Mouse (Mus musculus) heart, embryonic 10.5 days (tissue): ENCODE measurements around the gene Nck1. TPM values are rescaled to one million over a fixed set of nuclear protein-coding genes. Genes with fewer than 3 reads are reported as not detected.

ENCODE experiments used
- DNase-seq: peaks from one replicate; pipeline ENCODE4 v3.0.0-alpha.2; 2017; ENCODE audit warnings: low spot score
- H3K27ac ChIP-seq: fragments of 300-500 bp; sonication (generic); 2 replicates; pipeline ENCODE4 v1.5.1; 2016; ENCODE audit warnings: mild to moderate bottlenecking
- H3K27me3 ChIP-seq: fragments of 300-500 bp; sonication (generic); 2 replicates; pipeline ENCODE4 v1.6.1; 2016; ENCODE audit warnings: mild to moderate bottlenecking; ENCODE audit not compliant: poor library complexity, insufficient read depth, severe bottlenecking
- H3K36me3 ChIP-seq: fragments of 300-500 bp; sonication (generic); 2 replicates; pipeline ENCODE4 v1.6.1; 2016; ENCODE audit warnings: mild to moderate bottlenecking, moderate library complexity
- H3K4me1 ChIP-seq: fragments of 300-500 bp; sonication (generic); 2 replicates; pipeline ENCODE4 v1.6.1; 2016; ENCODE audit warnings: mild to moderate bottlenecking
- H3K4me3 ChIP-seq: fragments of 300-500 bp; sonication (generic); 2 replicates; pipeline ENCODE4 v1.5.1; 2016; ENCODE audit warnings: mild to moderate bottlenecking, moderate library complexity
- H3K9me3 ChIP-seq: fragments of 300-500 bp; sonication (generic); 2 replicates; pipeline ENCODE4 v1.6.1; 2016; ENCODE audit warnings: mild to moderate bottlenecking, moderate library complexity
- WGBS: fragments of 180-500 bp; shearing (Covaris S2); methylation state at CpG from one replicate; pipeline ENCODE4 v1.1.7; 2016; 5-methylcytosine and 5-hydroxymethylcytosine counted together
- polyA plus RNA-seq: library from polyadenylated mRNA; unstranded; fragments of >200 nt; fragmentation: Nextera tagmentation; extraction: Ambion mirVana; gene quantifications from 2 replicates; pipeline ENCODE4 v1.2.1, GENCODE M21; 2016

Nck1 gene
- polyA plus RNA-seq, 1 experiment from 2014 or later = 61.2 TPM

DNA sequence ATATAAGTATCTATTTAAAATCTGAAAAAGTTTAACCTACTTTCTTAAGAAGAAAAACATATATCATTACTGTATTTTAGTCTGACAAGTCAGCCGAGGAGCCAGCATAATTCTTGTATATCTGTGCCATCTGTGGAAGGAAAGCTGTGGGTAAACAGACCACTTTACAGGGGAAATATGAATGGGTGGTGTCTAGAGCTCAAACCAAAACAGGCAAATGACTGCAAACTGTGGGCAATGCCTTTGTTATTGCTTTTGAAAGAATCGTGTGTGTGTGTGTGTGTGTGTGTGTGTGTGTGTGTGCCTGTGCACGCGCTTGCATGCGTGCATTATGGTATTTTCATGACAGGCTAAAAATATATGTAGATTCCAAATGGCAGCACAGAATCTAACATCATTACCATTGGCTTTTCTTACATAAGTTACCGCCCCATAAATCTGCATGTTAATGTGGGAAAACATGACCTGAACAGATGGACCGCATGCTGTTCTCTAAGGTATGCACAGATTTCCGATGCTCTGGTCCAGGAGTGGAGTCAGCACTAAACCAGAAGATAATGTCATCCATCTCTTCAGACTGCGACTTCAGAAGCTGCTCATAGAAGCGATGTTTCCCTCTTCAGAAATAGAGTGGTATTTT, 14.4 kb upstream of the Nck1 start:
- DNase-seq = no peak
- WGBS = 86% methylated on average over 10 of the region's 10 CpGs
- H3K9me3 ChIP-seq = no peaks in the 10 kb centered on the region
- no peak overlapping the region for H3K27ac ChIP-seq
- no peak overlapping the region for H3K4me3 ChIP-seq
- H3K36me3 ChIP-seq = no peaks in the 10 kb centered on the region
- H3K27me3 ChIP-seq = no peaks in the 10 kb centered on the region
- no peaks in the 10 kb centered on the region for H3K4me1 ChIP-seq

DNA sequence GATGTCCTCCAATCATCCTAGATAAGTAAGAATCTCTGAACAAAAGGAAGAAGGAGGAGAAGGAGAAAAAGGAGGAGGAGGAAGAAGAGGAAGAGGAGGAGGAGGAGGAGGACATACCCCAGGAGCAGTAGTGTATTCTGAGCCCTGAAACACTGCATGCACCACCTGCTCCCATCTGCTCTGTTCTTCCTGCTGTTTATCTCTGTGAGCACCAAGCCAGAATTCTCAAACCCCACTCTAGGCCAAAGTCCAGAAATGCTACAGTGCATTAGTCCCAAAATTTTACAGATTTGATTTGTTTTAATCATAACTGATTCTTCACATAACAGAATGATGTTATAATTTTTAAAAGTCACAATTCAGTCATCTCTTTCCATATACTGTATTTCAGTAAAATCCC, 13.1 kb upstream of the Nck1 start:
- DNase-seq = no peak
- no peaks in the 10 kb centered on the region for H3K27me3 ChIP-seq
- no peaks in the 10 kb centered on the region for H3K36me3 ChIP-seq
- H3K27ac ChIP-seq = no peak overlapping the region
- H3K4me1 ChIP-seq = no peaks in the 10 kb centered on the region
- no peaks in the 10 kb centered on the region for H3K9me3 ChIP-seq
- H3K4me3 ChIP-seq = no peak overlapping the region

DNA sequence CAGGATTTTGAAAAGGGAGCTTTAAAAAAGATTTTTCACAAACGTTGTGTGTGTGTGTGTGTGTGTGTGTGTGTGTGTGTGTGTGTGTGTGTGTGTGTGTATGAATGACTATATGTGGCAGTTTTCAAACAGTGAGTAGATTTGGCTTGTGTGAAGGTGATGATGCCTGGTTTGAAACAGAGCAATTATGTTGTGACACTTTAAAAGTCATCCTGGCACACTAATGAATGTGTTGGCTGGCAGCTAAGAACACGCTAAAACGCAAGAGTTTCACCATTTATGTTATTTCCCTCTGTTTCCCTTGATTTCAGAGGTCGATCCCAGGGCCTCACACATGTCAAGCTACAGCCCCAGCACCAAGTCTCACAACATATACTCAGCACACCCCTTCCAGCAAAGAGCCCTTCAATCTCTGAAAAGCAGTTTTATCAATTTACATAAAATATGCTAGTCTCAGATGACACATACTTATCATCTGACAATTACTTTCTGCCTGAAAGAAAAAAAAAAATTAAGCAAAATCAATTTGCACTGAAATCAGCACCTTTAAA, 12.2 kb upstream of the Nck1 start:
- Histone ChIP-seq H3K9me3 (no peaks in the 10 kb centered on the region), H3K27ac (no peak overlapping the region), H3K4me1 (no peaks in the 10 kb centered on the region), H3K36me3 (no peaks in the 10 kb centered on the region; the same call in 1 of the 2 replicates), H3K4me3 (no peak overlapping the region), H3K27me3 (no peaks in the 10 kb centered on the region)
- WGBS = 68% methylated on average over 4 of the region's 4 CpGs
- DNase-seq = no peak

DNA sequence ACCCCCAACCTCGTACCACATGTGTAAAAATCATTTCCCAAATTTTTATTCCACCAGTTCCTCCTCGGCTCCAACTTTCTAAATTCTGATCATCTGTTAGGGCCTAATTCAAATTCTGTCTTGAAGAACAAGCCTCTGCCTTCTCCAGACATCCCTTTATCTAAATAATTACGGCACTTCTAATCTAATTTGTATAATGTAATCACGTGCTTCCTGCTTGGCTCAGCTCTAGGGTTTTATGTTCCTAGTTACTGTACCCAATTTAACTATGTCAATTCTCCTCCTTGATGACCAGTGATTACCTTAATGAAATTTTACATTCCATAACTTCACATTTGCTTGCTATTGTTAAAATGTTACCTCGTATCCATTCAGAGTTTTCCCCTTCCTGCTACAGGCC, 9.8 kb upstream of the Nck1 start:
- Histone ChIP-seq H3K4me3 (no peak overlapping the region), H3K36me3 (peaks cover 11% of the 10 kb centered on the region), H3K27ac (no peak overlapping the region), H3K27me3 (no peaks in the 10 kb centered on the region), H3K4me1 (no peaks in the 10 kb centered on the region), H3K9me3 (no peaks in the 10 kb centered on the region)
- DNase-seq = no peak
- WGBS = 73% methylated on average over 5 of the region's 5 CpGs

DNA sequence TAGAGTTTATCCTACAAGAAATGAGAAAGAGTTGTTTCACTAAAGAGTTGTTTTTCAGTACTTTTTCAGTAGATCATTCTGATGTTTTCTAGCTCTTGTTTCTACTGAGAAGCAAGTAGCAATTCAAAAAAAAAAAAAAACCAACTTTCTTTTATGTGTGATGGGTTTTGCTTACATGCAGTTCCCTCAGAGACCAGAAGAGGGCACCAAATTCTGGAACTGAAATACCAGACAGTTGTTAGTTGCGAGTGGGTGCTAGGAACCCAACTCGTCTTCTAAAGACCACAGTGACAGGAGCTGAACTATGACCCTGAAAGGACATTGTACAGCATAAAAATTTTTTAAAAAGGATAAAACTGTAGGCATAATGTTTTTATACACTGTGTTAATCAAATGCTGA, 2.4 kb upstream of the Nck1 start:
- H3K27ac ChIP-seq = no peak overlapping the region
- 92% methylated on average over 2 of the region's 2 CpGs for WGBS
- DNase-seq = no peak
- peaks cover 5% of the 10 kb centered on the region; the same call in 1 of the 2 replicates for H3K9me3 ChIP-seq
- H3K36me3 ChIP-seq = peaks cover 22% of the 10 kb centered on the region
- H3K4me1 ChIP-seq = peaks cover 6% of the 10 kb centered on the region
- H3K4me3 ChIP-seq = no peak overlapping the region
- no peaks in the 10 kb centered on the region for H3K27me3 ChIP-seq

DNA sequence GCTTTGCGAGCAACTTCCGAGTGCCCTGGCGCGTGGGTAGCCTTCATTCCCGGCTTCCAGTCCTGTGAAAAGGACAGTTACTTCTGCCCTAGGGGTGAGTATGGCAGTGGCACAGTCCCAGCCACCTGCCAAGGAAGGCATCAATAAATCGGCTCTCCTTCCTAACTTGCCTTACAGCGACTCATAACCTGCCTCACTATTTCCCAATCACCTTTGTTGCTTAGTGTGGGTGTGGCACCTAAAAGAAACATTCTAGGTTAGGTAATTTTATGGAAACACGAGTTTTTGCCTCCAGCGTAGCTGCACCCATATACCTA, 618 bp upstream of the Nck1 start:
- no peak for DNase-seq
- WGBS = 12% methylated on average over 9 of the region's 9 CpGs

DNA sequence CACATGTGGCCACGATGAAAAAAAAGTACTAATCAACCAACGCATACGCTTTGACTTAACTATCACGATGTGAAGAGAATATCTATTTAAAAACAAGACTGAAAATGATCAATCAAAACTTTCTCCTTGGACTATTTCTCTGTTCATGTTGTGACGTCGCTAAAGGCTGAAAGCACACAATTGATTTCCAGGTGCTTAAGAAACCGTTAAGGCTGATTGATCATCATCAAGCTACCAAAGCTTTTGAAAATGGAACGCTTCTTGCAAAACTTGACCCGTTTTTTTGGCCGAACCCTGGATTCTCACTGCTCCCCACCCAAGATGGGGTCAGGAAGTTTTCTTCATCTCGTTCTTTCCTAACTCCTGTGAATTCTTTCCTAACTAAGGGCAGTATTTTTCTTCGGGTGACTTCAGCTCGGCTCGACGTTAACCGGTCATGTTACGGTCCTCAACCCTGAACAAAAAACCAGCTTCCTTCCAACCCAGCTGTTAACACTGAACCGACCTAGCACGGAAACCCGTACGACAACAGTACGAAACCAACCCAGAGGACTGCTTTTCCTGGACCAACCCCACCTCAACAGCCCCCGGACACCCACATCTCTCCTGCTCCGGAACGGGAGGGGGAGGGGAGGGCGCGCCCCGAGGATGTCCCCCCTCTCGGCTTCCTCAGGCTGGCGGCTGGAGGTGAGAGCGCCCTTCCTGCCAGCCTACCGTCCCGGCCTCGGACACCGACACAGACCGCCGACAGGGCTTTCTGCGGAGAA, 803 bp downstream of the Nck1 start:
- Histone ChIP-seq H3K4me1 (peaks cover 6% of the 10 kb centered on the region), H3K36me3 (peaks cover 10% of the 10 kb centered on the region), H3K27ac (peak overlapping the region; percentile 98), H3K9me3 (peaks cover 5% of the 10 kb centered on the region; the same call in 1 of the 2 replicates), H3K4me3 (peak overlapping the region; percentile 83), H3K27me3 (no peaks in the 10 kb centered on the region)
- DNase-seq = no peak
- 2% methylated on average over 38 of the region's 38 CpGs for WGBS

More for the DNA sequence above, 618 bp upstream of the Nck1 start:
- no peaks in the 10 kb centered on the region for H3K27me3 ChIP-seq
- peaks cover 6% of the 10 kb centered on the region for H3K4me1 ChIP-seq
- peaks cover 5% of the 10 kb centered on the region; the same call in 1 of the 2 replicates for H3K9me3 ChIP-seq
- H3K4me3 ChIP-seq = peak overlapping the region; percentile 83
- peak overlapping the region; percentile 98 for H3K27ac ChIP-seq
- peaks cover 12% of the 10 kb centered on the region for H3K36me3 ChIP-seq

DNA sequence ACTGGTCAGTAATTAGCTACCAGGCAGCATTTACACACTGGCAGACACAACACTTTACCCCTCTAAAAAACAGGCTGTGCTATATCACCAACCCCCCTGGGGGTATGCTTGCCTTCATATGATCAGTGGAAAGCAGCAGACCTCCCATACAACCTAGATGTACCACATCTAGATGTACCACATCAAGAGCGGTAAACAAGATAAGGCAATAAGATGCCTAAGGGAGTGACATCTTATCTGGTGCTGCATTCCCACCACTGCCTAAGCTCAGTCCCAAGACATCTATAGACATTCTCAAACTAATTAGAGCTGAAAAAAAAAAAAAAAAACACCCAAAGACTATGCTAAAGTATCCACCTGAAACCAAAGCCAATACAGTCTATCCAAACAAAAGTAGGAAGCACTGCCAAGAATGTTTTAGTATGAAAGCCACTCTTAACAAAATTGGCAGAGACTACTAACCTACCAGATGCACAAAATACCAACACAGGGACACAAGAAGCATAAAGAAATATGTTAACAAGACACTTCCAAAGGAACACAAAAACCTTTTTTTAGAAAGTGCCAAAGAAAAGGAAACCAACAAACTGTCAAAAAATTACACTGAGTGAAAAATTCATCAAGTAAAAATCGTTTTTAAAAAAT, 10.2 kb downstream of the Nck1 start:
- WGBS = 90% methylated on average over 2 of the region's 2 CpGs
- no peak for DNase-seq
- H3K4me1 ChIP-seq = peaks cover 5% of the 10 kb centered on the region; the same call in 1 of the 2 replicates
- no peaks in the 10 kb centered on the region for H3K36me3 ChIP-seq
- H3K27ac ChIP-seq = no peak overlapping the region
- no peak overlapping the region for H3K4me3 ChIP-seq
- no peaks in the 10 kb centered on the region for H3K27me3 ChIP-seq
- no peaks in the 10 kb centered on the region for H3K9me3 ChIP-seq

DNA sequence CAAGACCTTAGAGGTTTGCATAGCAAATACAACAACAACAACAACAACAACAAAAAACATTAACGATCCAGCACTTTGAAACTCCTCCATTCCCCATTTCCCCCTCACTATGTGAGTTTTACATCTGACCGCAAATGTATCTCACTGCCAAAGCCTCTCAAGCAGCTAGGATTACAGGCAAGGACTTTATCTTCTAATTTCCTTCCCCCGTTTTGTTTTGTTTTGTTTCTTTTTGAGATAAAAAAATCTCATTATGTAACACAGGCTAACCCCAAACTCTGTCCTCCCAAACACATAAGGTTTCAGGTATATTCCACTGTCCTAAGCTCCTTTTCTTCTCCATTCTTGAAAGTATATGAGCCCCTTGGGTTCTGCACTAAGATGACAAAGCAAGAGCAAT, 11.2 kb downstream of the Nck1 start:
- Histone ChIP-seq H3K4me3 (no peak overlapping the region), H3K27ac (no peak overlapping the region), H3K9me3 (no peaks in the 10 kb centered on the region), H3K36me3 (no peaks in the 10 kb centered on the region), H3K4me1 (peaks cover 5% of the 10 kb centered on the region; the same call in 1 of the 2 replicates), H3K27me3 (no peaks in the 10 kb centered on the region)
- 68% methylated on average over 3 of the region's 3 CpGs for WGBS
- no peak for DNase-seq

DNA sequence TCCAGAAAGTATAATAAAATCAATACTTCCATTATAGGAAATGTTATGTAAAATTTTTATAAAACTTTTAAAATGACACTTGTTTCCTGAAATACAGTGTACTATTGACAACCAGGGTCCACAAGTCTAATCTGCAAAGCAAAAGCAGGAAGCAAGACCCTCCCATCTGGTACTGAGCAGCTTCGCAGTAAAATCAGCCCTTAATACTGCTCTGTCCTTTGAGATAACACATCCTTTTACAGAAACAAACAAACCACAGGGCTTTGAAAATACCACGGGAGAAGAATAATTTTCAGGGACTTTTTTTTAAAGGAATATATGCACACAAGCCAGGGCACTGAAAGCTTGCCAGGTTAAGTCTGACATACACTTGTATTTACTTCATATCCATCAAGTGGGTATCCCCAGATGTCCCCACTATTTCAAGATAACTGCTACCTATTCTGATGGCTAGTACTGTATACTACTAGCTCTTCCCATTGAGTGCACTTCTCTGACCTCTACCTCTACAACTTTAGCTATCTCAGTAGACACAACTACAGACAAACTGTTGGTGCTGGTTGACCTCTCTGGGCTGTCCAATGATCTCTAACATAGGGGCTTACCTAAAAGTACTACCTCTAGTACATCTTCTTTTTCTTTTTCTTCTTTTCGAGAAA, 13.0 kb downstream of the Nck1 start:
- H3K4me1 ChIP-seq = peaks cover 5% of the 10 kb centered on the region; the same call in 1 of the 2 replicates
- no peak overlapping the region for H3K4me3 ChIP-seq
- WGBS = 57% methylated on average over 3 of the region's 3 CpGs
- no peaks in the 10 kb centered on the region for H3K9me3 ChIP-seq
- no peak for DNase-seq
- no peaks in the 10 kb centered on the region for H3K27me3 ChIP-seq
- H3K36me3 ChIP-seq = peaks cover 5% of the 10 kb centered on the region; the same call in 1 of the 2 replicates
- H3K27ac ChIP-seq = no peak overlapping the region

DNA sequence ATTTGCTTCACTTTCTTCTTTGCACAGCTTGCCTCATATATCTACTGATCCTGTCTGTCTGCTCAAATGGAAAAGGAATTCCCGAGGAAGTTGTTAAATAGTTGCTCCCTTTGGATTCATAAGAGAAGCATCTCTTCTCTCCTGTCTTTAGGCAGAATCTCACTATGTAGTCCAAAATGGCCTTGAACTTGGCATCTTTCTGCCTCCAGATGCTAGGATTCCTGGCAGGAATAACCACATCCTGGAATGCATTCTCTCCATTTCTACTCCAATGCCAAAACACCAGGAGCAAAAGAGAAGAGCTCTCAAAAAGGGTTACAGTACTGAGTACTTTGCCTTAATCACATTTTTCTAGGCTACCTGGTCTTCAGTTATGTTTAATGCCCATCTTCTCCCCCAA, 14.6 kb downstream of the Nck1 start:
- Histone ChIP-seq H3K4me3 (no peak overlapping the region), H3K9me3 (no peaks in the 10 kb centered on the region), H3K27ac (no peak overlapping the region), H3K4me1 (peaks cover 5% of the 10 kb centered on the region; the same call in 1 of the 2 replicates), H3K27me3 (no peaks in the 10 kb centered on the region), H3K36me3 (peaks cover 5% of the 10 kb centered on the region; the same call in 1 of the 2 replicates)
- no peak for DNase-seq
- WGBS = 75% methylated on average over 1 of the region's 1 CpGs

DNA sequence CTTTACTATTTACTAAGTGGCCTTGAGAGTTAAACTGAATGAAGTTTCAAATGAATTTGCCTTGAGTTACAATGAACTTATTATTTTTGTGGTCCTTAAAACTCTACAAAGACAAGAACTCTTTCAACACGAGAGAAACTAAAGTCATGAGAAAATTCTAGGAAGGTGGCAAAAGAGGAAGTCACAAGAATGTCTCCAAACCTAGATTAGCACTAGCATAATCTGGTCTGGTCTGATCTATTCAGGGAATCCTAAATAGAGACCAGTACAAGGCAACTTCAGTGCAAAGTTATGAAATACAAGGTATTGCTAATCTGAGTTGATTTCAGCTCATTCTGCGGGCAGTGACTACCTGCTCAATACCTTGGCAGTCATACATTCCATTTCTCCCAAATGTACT, 20.7 kb downstream of the Nck1 start:
- H3K9me3 ChIP-seq = no peaks in the 10 kb centered on the region
- peaks cover 5% of the 10 kb centered on the region; the same call in 1 of the 2 replicates for H3K36me3 ChIP-seq
- no peaks in the 10 kb centered on the region for H3K27me3 ChIP-seq
- no peak for DNase-seq
- 78% methylated on average over 2 of the region's 2 CpGs for WGBS
- H3K4me1 ChIP-seq = 0 out of 2 replicates have a peak, but pooled peaks cover 2% of the 10 kb centered on the region
- H3K4me3 ChIP-seq = no peak overlapping the region
- H3K27ac ChIP-seq = no peak overlapping the region
